Mouse (Mus musculus) liver, adult 2 months (tissue): ENCODE data around the gene Actr8. TPM values are rescaled to one million over a fixed set of nuclear protein-coding genes. Genes with fewer than 3 reads are reported as not detected.
A peak's percentile ranks its signal among the peaks of the same experiment; 100 is the strongest.

ENCODE experiments used
- DNase-seq: peaks from one replicate; pipeline ENCODE4 v3.0.0-alpha.2; 2011; ENCODE audit warnings: low read depth, low spot score; ENCODE audit errors: extremely low read depth
- H3K27ac ChIP-seq: fragments of 200-500 bp; replicated peaks from 2 replicates; pipeline ENCODE4 v1.5.1; 2012; ENCODE audit warnings: low read depth, mild to moderate bottlenecking, control low read depth, inconsistent platforms, low read length; ENCODE audit not compliant: insufficient read depth
- H3K27me3 ChIP-seq: fragments of 200-500 bp; 2 replicates; pipeline ENCODE4 v1.6.1; 2012; ENCODE audit warnings: mild to moderate bottlenecking, moderate library complexity, low read length, inconsistent platforms; ENCODE audit not compliant: control insufficient read depth, insufficient read depth
- H3K36me3 ChIP-seq: fragments of 200-500 bp; 2 replicates; pipeline ENCODE4 v1.6.1; 2012; ENCODE audit warnings: low read length, inconsistent platforms; ENCODE audit not compliant: control insufficient read depth, insufficient read depth
- H3K4me1 ChIP-seq: fragments of 200-500 bp; 2 replicates; pipeline ENCODE4 v1.6.1; 2011; ENCODE audit warnings: low read length; ENCODE audit not compliant: control insufficient read depth, insufficient read depth
- H3K4me3 ChIP-seq: fragments of 200-500 bp; 2 replicates; pipeline ENCODE4 v1.5.1; 2011; ENCODE audit warnings: low read depth, mild to moderate bottlenecking, control low read depth, low read length, moderate library complexity; ENCODE audit not compliant: insufficient read depth
- H3K79me2 ChIP-seq: fragments of 200-500 bp; 2 replicates; pipeline ENCODE4 v1.6.1; 2012; ENCODE audit warnings: inconsistent platforms, mild to moderate bottlenecking, low read length, moderate library complexity; ENCODE audit not compliant: control insufficient read depth, insufficient read depth
- H3K9ac ChIP-seq: fragments of 200-500 bp; 2 replicates; pipeline ENCODE4 v1.6.1; 2012; ENCODE audit warnings: low read depth, mild to moderate bottlenecking, control low read depth, inconsistent platforms, low read length
- CTCF ChIP-seq: fragments of 200-500 bp; IDR thresholded peaks from 2 replicates; pipeline ENCODE4 v1.5.1; 2011; ENCODE audit warnings: low read depth, low read length, control low read depth
- POLR2A ChIP-seq: fragments of 200-500 bp; IDR thresholded peaks from 2 replicates; pipeline ENCODE4 v1.6.1; 2011; ENCODE audit warnings: low read length, control low read depth; ENCODE audit not compliant: insufficient read depth; ENCODE audit errors: extremely low read depth
- WGBS: fragments of 180-500 bp; shearing (Covaris S2); methylation state at CpG from one replicate; pipeline ENCODE4 v1.1.7; 2018; 5-methylcytosine and 5-hydroxymethylcytosine counted together
- polyA plus RNA-seq: library from polyadenylated mRNA; depleted of rRNA; stranded (reverse); fragments of >200 nt; gene quantifications from 2 replicates; pipeline ENCODE4 v1.2.3, GENCODE M21; 2012
- total RNA-seq: library from RNA; depleted of rRNA; stranded (reverse); fragments of >200 nt; gene quantifications from 2 replicates; pipeline ENCODE4 v1.2.3, GENCODE M21; 2014

Actr8 gene
- total and polyA plus RNA-seq, 2 experiments = 11.3 to 35.6 TPM

GRCm38 (mm10) chr14:30033405-30033804, 55.3 kb downstream of the Actr8 start:
- DNase-seq = no peak
- WGBS = 77% methylated on average over 8 of the region's 8 CpGs
- Histone ChIP-seq H3K4me1 (no peaks in the 10 kb centered on the region), H3K9ac (no peak overlapping the region), H3K27me3 (no peaks in the 10 kb centered on the region), H3K4me3 (no peak overlapping the region), H3K27ac (no peak overlapping the region), H3K79me2 (peaks cover 4% of the 10 kb centered on the region; the same call in 1 of the 2 replicates), H3K36me3 (peaks cover 39% of the 10 kb centered on the region)
- TF ChIP-seq POLR2A = no peak
- no peak for TF ChIP-seq CTCF

GRCm38 (mm10) chr14:30038431-30038830, 60.3 kb downstream of the Actr8 start:
- Histone ChIP-seq H3K9ac (no peak overlapping the region), H3K79me2 (no peaks in the 10 kb centered on the region), H3K4me1 (no peaks in the 10 kb centered on the region), H3K27ac (no peak overlapping the region), H3K36me3 (peaks cover 25% of the 10 kb centered on the region), H3K4me3 (no peak overlapping the region), H3K27me3 (no peaks in the 10 kb centered on the region)
- 93% methylated on average over 18 of the region's 18 CpGs for whole genome bisulfite sequencing
- no peak for DNase-seq
- no peak for TF ChIP-seq CTCF
- TF ChIP-seq POLR2A = no peak

- H3K9ac ChIP-seq = no peak overlapping the region
- TF ChIP-seq POLR2A (no peak), CTCF (no peak)
- no peak overlapping the region for H3K27ac ChIP-seq
- peaks cover 24% of the 10 kb centered on the region for H3K36me3 ChIP-seq
- H3K79me2 ChIP-seq = no peaks in the 10 kb centered on the region
- H3K4me1 ChIP-seq = no peaks in the 10 kb centered on the region
- WGBS = 68% methylated on average over 4 of the region's 4 CpGs
- DNase-seq = no peak
- no peaks in the 10 kb centered on the region for H3K27me3 ChIP-seq
- H3K4me3 ChIP-seq = no peak overlapping the region
These were observed 61.3 kb downstream of the Actr8 start for GRCm38 (mm10) chr14:30039413-30039812.

GRCm38 (mm10) chr14:30041836-30042235, 63.7 kb downstream of the Actr8 start:
- no peaks in the 10 kb centered on the region for H3K79me2 ChIP-seq
- H3K4me1 ChIP-seq = no peaks in the 10 kb centered on the region
- H3K36me3 ChIP-seq = peaks cover 12% of the 10 kb centered on the region
- H3K27ac ChIP-seq = no peak overlapping the region
- peak; percentile 47 for TF ChIP-seq CTCF
- no peak for TF ChIP-seq POLR2A
- DNase-seq = no peak
- H3K9ac ChIP-seq = no peak overlapping the region
- no peaks in the 10 kb centered on the region for H3K27me3 ChIP-seq
- no peak overlapping the region for H3K4me3 ChIP-seq
- 69% methylated on average over 9 of the region's 9 CpGs for WGBS

GRCm38 (mm10) chr14:30043356-30043940, 65.3 kb downstream of the Actr8 start:
- no peak overlapping the region for H3K27ac ChIP-seq
- H3K27me3 ChIP-seq = no peaks in the 10 kb centered on the region
- H3K79me2 ChIP-seq = no peaks in the 10 kb centered on the region
- H3K36me3 ChIP-seq = peaks cover 3% of the 10 kb centered on the region; the same call in 1 of the 2 replicates
- no peaks in the 10 kb centered on the region for H3K4me1 ChIP-seq
- TF ChIP-seq POLR2A = no peak
- TF ChIP-seq CTCF = no peak
- no peak overlapping the region for H3K4me3 ChIP-seq
- no peak for DNase-seq
- H3K9ac ChIP-seq = no peak overlapping the region
- WGBS = 82% methylated on average over 7 of the region's 7 CpGs

- no peak for TF ChIP-seq CTCF
- no peak for TF ChIP-seq POLR2A
- Histone ChIP-seq H3K4me3 (no peak overlapping the region), H3K9ac (no peak overlapping the region), H3K79me2 (no peaks in the 10 kb centered on the region), H3K27me3 (no peaks in the 10 kb centered on the region), H3K27ac (no peak overlapping the region), H3K36me3 (no peaks in the 10 kb centered on the region), H3K4me1 (no peaks in the 10 kb centered on the region)
- no peak for DNase-seq
- WGBS = 85% methylated on average over 10 of the region's 10 CpGs
These were observed 67.1 kb downstream of the Actr8 start for GRCm38 (mm10) chr14:30045239-30045638.
